Mouse (Mus musculus) thymus, adult 2 months (tissue): ENCODE data around the gene Jup. TPM values are rescaled to one million over a fixed set of nuclear protein-coding genes. Genes with fewer than 3 reads are reported as not detected.
A peak's percentile ranks its signal among the peaks of the same experiment; 100 is the strongest.
"Not testable (repeated sequence)": the region's sequence is repeated elsewhere in the genome, so short reads cannot be mapped to it uniquely, and the experiment has no call there.

Source experiments
- DNase-seq: peaks from one replicate; pipeline ENCODE4 v3.0.0; 2021
- H3K27ac ChIP-seq: fragments of 200-500 bp; 2 replicates; pipeline ENCODE4 v1.5.1; 2012; ENCODE audit warnings: low read length, control low read depth; ENCODE audit not compliant: control insufficient read depth, insufficient read depth
- H3K27me3 ChIP-seq: fragments of 200-500 bp; 2 replicates; pipeline ENCODE4 v1.6.1; 2012; ENCODE audit warnings: mild to moderate bottlenecking, low read length, moderate library complexity, mixed read lengths; ENCODE audit not compliant: control insufficient read depth, insufficient read depth
- H3K36me3 ChIP-seq: fragments of 200-500 bp; 2 replicates; pipeline ENCODE4 v1.6.1; 2012; ENCODE audit warnings: mild to moderate bottlenecking, low read length, moderate library complexity; ENCODE audit not compliant: control insufficient read depth, insufficient read depth
- H3K4me1 ChIP-seq: fragments of 200-500 bp; replicated peaks from 2 replicates; pipeline ENCODE4 v1.6.1; 2012; ENCODE audit warnings: low read length; ENCODE audit not compliant: control insufficient read depth, insufficient read depth
- H3K4me3 ChIP-seq: fragments of 200-500 bp; 2 replicates; pipeline ENCODE4 v1.5.1; 2012; ENCODE audit warnings: mild to moderate bottlenecking, low read length, control low read depth, moderate library complexity; ENCODE audit not compliant: control insufficient read depth, insufficient read depth
- CTCF ChIP-seq: fragments of 200-500 bp; IDR thresholded peaks from 2 replicates; pipeline ENCODE4 v1.5.1; 2012; ENCODE audit warnings: mild to moderate bottlenecking, control low read depth, low read length, moderate library complexity, borderline replicate concordance; ENCODE audit not compliant: control insufficient read depth, poor library complexity, insufficient read depth; ENCODE audit errors: extremely low read depth
- POLR2A ChIP-seq: fragments of 200-500 bp; IDR thresholded peaks from 2 replicates; pipeline ENCODE4 v1.6.1; 2012; ENCODE audit warnings: mild to moderate bottlenecking, low read length, control low read depth, moderate library complexity; ENCODE audit not compliant: control insufficient read depth, poor library complexity, insufficient read depth; ENCODE audit errors: extremely low read depth
- WGBS: fragments of 180-500 bp; shearing (Covaris S2); methylation state at CpG from one replicate; pipeline ENCODE4 v1.1.7; 2018; 5-methylcytosine and 5-hydroxymethylcytosine counted together
- polyA plus RNA-seq: library from polyadenylated mRNA; depleted of rRNA; stranded (reverse); fragments of >200 nt; gene quantifications from 2 replicates; pipeline ENCODE4 v1.2.3, GENCODE M21; 2012

Gene Jup
- polyA plus RNA-seq, 1 experiment, result 221 TPM

DNA sequence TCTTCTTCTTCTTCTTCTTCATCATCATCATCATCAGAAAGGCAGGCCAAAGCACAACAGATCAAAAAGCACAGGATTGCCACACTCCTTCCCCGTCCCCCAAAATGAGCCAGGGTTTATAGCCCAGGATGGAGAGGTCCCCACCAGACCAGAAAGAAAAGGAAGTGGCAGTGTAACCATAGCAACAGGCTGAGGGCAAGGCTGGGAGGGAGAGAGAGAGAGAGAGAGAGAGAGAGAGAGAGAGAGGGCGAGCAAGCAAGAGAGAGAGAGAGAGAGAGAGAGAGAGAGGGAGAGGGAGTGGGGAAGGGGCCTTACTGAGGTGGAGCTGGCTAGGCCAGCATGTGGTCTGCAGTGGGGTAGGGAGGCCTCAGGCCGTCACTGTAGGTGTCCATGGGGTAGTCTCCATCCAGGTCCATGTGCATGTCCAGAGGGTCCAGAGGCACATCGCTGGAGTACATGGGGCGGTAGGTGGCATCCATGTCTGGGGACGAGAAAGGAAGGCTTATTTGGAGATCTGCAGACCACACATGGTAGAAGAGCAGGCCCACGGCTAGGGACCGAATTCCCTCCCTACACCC, 25.5 kb downstream of the Jup start:
- WGBS, result 79% methylated on average over 8 of the region's 8 CpGs
- no peak for TF ChIP-seq CTCF
- no peak for TF ChIP-seq POLR2A
- peaks cover 10% of the 10 kb centered on the region for H3K4me1 ChIP-seq
- no peak for DNase-seq
- no peak overlapping the region for H3K27ac ChIP-seq
- no peak overlapping the region for H3K4me3 ChIP-seq
- peaks cover 14% of the 10 kb centered on the region; the same call in 1 of the 2 replicates for H3K36me3 ChIP-seq
- H3K27me3 ChIP-seq, result no peaks in the 10 kb centered on the region

DNA sequence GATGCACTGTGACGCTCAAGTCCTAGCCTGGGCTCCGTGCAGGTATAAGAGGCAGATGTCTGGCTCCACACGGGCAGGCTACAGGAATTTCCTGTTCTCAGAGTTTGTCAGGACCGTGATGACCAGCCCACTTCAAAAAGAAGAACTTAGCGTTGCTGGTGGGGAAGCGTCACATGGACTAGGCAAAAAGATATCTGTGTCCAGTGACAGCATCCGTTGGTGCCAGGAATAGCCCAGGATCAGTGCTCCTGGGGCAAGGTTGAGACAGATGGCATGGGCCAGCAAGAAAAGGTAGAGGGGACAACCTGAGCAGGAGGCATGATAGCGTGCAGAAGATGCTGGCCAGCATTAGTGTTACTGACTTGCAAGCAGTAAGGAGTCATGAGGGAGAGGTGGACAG, 27.7 kb downstream of the Jup start:
- H3K4me1 ChIP-seq, result peaks cover 10% of the 10 kb centered on the region
- no peak overlapping the region for H3K27ac ChIP-seq
- peaks cover 6% of the 10 kb centered on the region; the same call in 1 of the 2 replicates for H3K36me3 ChIP-seq
- 78% methylated on average over 8 of the region's 8 CpGs for WGBS
- H3K27me3 ChIP-seq, result no peaks in the 10 kb centered on the region
- no peak overlapping the region for H3K4me3 ChIP-seq
- DNase-seq, result no peak
- TF ChIP-seq POLR2A (no peak), CTCF (no peak)

DNA sequence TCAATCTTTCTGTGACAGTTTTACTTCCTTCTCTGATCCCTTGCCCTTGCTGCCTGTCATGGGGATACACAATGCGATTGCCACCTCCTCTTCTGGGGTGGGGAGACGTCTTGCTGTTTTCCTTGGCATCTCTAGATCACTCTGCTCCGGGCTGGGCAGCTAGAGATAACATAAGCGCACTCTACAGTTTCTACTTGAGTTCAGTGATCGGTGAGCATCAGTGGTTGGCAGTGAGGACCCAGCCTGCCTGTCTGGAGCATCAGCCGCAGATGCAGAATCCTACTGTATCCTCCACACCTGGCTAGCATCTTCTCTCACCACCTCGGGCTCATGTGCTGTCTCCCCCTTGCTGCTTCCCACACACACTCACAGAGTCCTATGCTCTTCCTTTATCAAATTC, 28.4 kb downstream of the Jup start:
- peaks cover 10% of the 10 kb centered on the region for H3K4me1 ChIP-seq
- no peak overlapping the region for H3K4me3 ChIP-seq
- TF ChIP-seq POLR2A, result no peak
- TF ChIP-seq CTCF, result no peak
- WGBS, result 91% methylated on average over 7 of the region's 7 CpGs
- no peak for DNase-seq
- peaks cover 6% of the 10 kb centered on the region; the same call in 1 of the 2 replicates for H3K36me3 ChIP-seq
- H3K27ac ChIP-seq, result no peak overlapping the region
- H3K27me3 ChIP-seq, result no peaks in the 10 kb centered on the region

DNA sequence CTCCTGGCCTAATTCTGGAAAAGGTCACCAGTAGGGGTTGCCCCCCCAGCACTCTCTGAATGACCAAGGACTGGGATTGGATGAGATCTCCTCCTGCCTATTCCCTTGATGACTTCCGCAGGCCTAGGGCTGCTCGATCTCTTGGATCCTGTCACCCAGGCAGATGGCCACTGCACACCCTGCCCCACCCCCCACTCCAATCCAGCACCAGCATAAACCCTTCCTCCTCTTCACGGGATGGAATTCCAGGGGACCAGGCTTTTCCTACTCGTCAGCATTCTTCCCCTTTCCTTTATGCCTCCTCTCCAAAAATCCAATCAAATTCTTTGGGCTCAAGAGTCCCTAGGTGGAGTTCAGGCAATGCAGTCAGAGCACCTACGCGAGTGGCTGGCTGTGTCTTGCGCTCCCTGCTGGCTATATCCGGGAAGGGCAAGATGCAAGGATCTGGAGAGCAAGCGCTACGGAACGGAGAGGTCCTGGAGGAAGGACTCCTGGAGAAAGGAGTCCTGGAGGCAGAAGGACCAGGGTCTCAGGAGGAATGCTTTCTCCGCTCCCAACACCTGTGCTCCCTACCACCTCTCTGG, 34.5 kb downstream of the Jup start:
- Histone ChIP-seq H3K4me3 (no peak overlapping the region), H3K4me1 (peaks cover 4% of the 10 kb centered on the region), H3K36me3 (no peaks in the 10 kb centered on the region), H3K27ac (no peak overlapping the region), H3K27me3 (no peaks in the 10 kb centered on the region; the same call in 1 of the 2 replicates)
- peak; percentile 74 for DNase-seq
- TF ChIP-seq POLR2A (no peak), CTCF (peak; percentile 82; the same call in 1 of the 2 replicates)
- WGBS, result 17% methylated on average over 12 of the region's 12 CpGs

DNA sequence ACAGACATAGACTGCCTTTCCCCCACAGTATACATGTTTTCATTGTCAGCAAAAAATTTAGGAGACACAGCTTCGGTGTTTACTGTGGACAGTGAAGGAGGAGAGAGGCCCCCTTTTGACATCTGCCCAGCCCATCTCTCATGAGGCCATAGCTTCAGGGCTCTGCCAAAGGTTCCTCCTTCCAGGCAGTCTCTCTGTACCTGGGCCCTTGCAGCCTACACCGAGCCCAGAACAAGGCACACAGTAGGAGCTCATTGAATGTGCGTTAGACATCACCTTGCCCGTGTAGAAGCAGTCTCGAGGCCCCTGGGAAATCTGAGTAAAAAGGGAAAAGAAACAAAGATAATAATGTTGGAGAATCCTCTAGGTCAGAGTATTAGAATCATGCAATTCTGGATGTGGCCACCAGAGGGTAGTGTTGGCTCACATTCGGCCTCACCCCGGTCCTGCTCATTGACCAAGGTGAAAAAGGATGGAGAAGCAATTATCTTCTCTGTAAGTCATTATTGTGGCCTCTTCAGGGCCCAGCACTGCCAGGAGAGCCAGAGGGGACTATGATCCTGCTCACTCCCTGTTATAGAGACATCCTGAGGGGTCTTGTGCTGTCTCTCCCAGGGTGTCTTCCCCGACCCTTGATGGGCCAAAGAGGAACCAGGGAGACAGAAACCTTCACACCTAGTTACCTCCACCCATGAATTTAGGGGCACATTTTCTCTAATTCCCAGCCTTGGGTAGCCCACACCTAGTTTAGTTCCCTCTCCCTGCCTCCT, 35.2 kb downstream of the Jup start:
- H3K4me1 ChIP-seq, result peaks cover 4% of the 10 kb centered on the region
- TF ChIP-seq CTCF (no peak), POLR2A (no peak)
- DNase-seq, result peak; percentile 82
- no peaks in the 10 kb centered on the region; the same call in 1 of the 2 replicates for H3K27me3 ChIP-seq
- no peak overlapping the region for H3K4me3 ChIP-seq
- no peak overlapping the region for H3K27ac ChIP-seq
- 10% methylated on average over 8 of the region's 8 CpGs for WGBS
- no peaks in the 10 kb centered on the region for H3K36me3 ChIP-seq

DNA sequence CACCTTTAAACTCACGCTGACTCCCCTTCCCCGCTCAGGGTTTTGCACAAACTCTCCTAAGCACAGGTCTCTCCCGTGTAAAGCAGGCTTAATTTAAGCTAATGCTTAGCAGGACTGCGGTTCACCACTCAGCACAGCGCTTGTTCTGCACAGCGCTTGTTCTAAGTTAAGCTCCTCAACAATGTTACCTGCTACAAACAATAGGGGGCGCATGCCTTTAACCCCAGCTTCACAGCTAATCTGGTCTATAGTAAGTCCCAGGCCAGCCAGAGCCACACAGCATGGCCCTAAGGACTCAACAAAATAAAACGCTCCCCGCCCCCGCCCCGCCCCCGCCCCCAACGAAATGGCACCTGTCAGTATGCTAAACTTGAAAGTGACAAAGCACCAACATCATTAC, 36.5 kb downstream of the Jup start:
- WGBS, result 33% methylated on average over 1 of the region's 13 CpGs
- not testable (repeated sequence) for H3K27me3 ChIP-seq, H3K27ac ChIP-seq, H3K4me1 ChIP-seq, H3K36me3 ChIP-seq, DNase-seq, H3K4me3 ChIP-seq

DNA sequence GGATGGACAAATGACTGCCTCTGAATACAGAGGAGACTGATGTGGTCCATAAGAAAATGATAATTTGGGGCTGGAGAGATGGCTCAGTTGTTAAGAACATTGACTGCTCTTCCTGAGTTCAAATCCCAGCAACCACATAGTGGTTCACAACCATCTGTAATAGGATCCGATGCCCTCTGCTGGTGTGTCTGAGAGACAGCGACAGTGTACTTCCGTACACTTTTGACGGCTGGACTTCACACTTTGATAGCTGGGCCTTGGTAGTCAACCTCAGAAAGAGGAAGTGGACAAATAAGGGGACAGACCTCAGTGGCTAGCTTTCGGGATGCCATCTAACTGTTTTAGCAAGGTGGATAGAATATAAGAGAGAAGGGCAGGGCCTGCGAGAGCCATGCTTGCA, 37.4 kb downstream of the Jup start:
- H3K27me3 ChIP-seq, result peaks cover 7% of the 10 kb centered on the region; the same call in 1 of the 2 replicates
- H3K4me3 ChIP-seq, result no peak overlapping the region
- H3K36me3 ChIP-seq, result no peaks in the 10 kb centered on the region
- H3K27ac ChIP-seq, result no peak overlapping the region
- DNase-seq, result no peak
- 59% methylated on average over 6 of the region's 6 CpGs for WGBS
- peaks cover 16% of the 10 kb centered on the region for H3K4me1 ChIP-seq
- TF ChIP-seq CTCF, result no peak
- no peak for TF ChIP-seq POLR2A
